Mouse (Mus musculus) ES-E14 (cell line): ENCODE measurements around the gene Cntn3. TPM values are rescaled to one million over a fixed set of nuclear protein-coding genes. Genes with fewer than 3 reads are reported as not detected.

Source experiments
- DNase-seq: peaks from one replicate; pipeline ENCODE4 v3.0.0-alpha.2; 2013; ENCODE audit warnings: low read depth, low spot score
- H3K27ac ChIP-seq: 2 replicates; pipeline ENCODE4 v1.5.1; 2012; ENCODE audit warnings: low read depth, mild to moderate bottlenecking, low read length, moderate library complexity, mixed read lengths; ENCODE audit not compliant: poor library complexity, insufficient read depth, severe bottlenecking
- H3K36me3 ChIP-seq: 2 replicates; pipeline ENCODE4 v1.6.1; 2012; ENCODE audit warnings: mild to moderate bottlenecking, low read length, moderate library complexity, mixed read lengths; ENCODE audit not compliant: control insufficient read depth, poor library complexity, insufficient read depth, severe bottlenecking
- H3K4me1 ChIP-seq, 2 experiments: fragments of 150-350 bp in 1 of 2; sonication (generic) in 1 of 2; 2 replicates each; pipeline ENCODE4 v1.6.1; 2012; ENCODE audit warnings: low read length in 2 of 2, mild to moderate bottlenecking in 1 of 2, mixed read lengths in 1 of 2; ENCODE audit not compliant: control insufficient read depth in 2 of 2, insufficient read depth in 2 of 2, poor library complexity in 1 of 2
- H3K4me3 ChIP-seq, 2 experiments: fragments of 150-350 bp in 1 of 2; sonication (generic) in 1 of 2; 2 replicates each; pipeline ENCODE4 v1.5.1; 2012; ENCODE audit warnings: low read length in 2 of 2, low read depth in 1 of 2, mild to moderate bottlenecking in 1 of 2, mixed read lengths in 1 of 2; ENCODE audit not compliant: insufficient read depth in 1 of 2, poor library complexity in 1 of 2, severe bottlenecking in 1 of 2
- H3K9ac ChIP-seq: 2 replicates; pipeline ENCODE4 v1.6.1; 2012; ENCODE audit warnings: low read depth, mild to moderate bottlenecking, low read length, mixed read lengths; ENCODE audit not compliant: poor library complexity, insufficient read depth, severe bottlenecking
- H3K9me3 ChIP-seq: fragments of 150-350 bp; sonication (generic); 2 replicates; pipeline ENCODE4 v1.6.1; 2012; ENCODE audit warnings: low read depth, mild to moderate bottlenecking, low read length; ENCODE audit not compliant: control insufficient read depth, insufficient read depth
- CHD2 ChIP-seq: IDR thresholded peaks from 2 replicates; pipeline ENCODE4 v1.6.1; 2014; ENCODE audit warnings: mild to moderate bottlenecking, low read depth, low read length, inconsistent platforms
- HCFC1 ChIP-seq: IDR thresholded peaks from 2 replicates; pipeline ENCODE4 v1.6.1; 2012; ENCODE audit warnings: low read length, inconsistent platforms, borderline replicate concordance; ENCODE audit not compliant: insufficient read depth
- MAFK ChIP-seq: IDR thresholded peaks from 2 replicates; pipeline ENCODE4 v1.6.1; 2014; ENCODE audit warnings: mild to moderate bottlenecking, low read depth, low read length, inconsistent platforms; ENCODE audit not compliant: insufficient read depth
- ZC3H11A ChIP-seq: IDR thresholded peaks from 2 replicates; pipeline ENCODE4 v1.6.1; 2012; ENCODE audit warnings: low read depth, mild to moderate bottlenecking, inconsistent platforms, low read length, borderline replicate concordance
- ZNF384 ChIP-seq: IDR thresholded peaks from 2 replicates; pipeline ENCODE4 v1.6.1; 2012; ENCODE audit warnings: low read depth, low read length, inconsistent platforms
- in situ Hi-C, 2 experiments: fragments of 600-800 bp; cut with MboI; formaldehyde crosslinking; loops; one replicate each; pipeline ENCODE4 v1.15.1; 2025; ENCODE audit warnings: low sequenced_read_pairs in 2 of 2, inconsistent platforms in 1 of 2; ENCODE audit not compliant: unreplicated experiment in 2 of 2
- total RNA-seq: library from RNA; depleted of rRNA; stranded (reverse); fragments of 300-350 nt; gene quantifications from 2 replicates; pipeline ENCODE4 v1.2.3, GENCODE M21; 2012

Cntn3 gene
- total RNA-seq, 1 experiment: 0.27 TPM

DNA sequence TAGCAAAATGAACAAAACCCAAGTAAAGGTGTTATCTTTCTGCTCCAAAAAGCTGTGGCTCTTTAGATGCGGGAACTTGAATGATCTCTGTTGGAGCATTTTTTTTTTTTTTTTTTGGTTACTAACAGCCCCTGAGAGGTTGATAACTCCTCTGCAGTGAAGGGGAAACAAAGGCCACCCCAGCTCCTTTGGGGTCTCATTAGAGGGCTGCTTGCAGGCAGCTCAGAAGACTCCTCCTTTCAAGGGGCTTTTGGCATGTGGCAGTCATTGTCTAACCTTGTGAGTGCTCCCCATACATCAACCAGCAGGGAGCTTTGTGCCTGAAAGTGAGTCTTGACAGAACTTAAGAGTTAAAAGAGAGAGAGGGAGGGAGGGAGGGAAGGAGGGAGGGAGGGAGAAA lies 60.8 kb downstream of the Cntn3 start:
- H3K4me1 ChIP-seq: no peaks in the 10 kb centered on the region
- DNase-seq: no peak
- H3K4me3 ChIP-seq: no peak overlapping the region
- H3K36me3 ChIP-seq: no peaks in the 10 kb centered on the region
- no peak overlapping the region for H3K9ac ChIP-seq
- in situ Hi-C loops: no loop called here
- TF ChIP-seq ZC3H11A (no peak), HCFC1 (no peak), MAFK (no peak), ZNF384 (no peak), CHD2 (no peak)
- no peak overlapping the region for H3K27ac ChIP-seq
- no peaks in the 10 kb centered on the region for H3K9me3 ChIP-seq

- no peak for DNase-seq
Observed at GRCm38 (mm10) chr6:102485509-102485908, 87.4 kb downstream of the Cntn3 start.

GRCm38 (mm10) chr6:102478320-102479080 lies 94.4 kb downstream of the Cntn3 start:
- H3K4me1 ChIP-seq: no peaks in the 10 kb centered on the region
- H3K27ac ChIP-seq: no peak overlapping the region
- TF ChIP-seq MAFK: no peak
- no peak for TF ChIP-seq ZNF384
- TF ChIP-seq CHD2: no peak
- TF ChIP-seq HCFC1: no peak
- no peak for TF ChIP-seq ZC3H11A
- no peak overlapping the region for H3K9ac ChIP-seq
- in situ Hi-C loops: no loop called here
- DNase-seq: no peak
- no peaks in the 10 kb centered on the region for H3K9me3 ChIP-seq
- no peak overlapping the region for H3K4me3 ChIP-seq
- H3K36me3 ChIP-seq: no peaks in the 10 kb centered on the region

More at GRCm38 (mm10) chr6:102485509-102485908, 87.4 kb downstream of the Cntn3 start:
- H3K4me1 ChIP-seq: no peaks in the 10 kb centered on the region
- no peak overlapping the region for H3K27ac ChIP-seq
- H3K9me3 ChIP-seq: no peaks in the 10 kb centered on the region
- no peak for TF ChIP-seq MAFK
- no peak for TF ChIP-seq ZC3H11A
- no peak for TF ChIP-seq ZNF384
- TF ChIP-seq CHD2: no peak
- TF ChIP-seq HCFC1: no peak
- no peak overlapping the region for H3K9ac ChIP-seq
- in situ Hi-C loops: no loop called here
- H3K36me3 ChIP-seq: no peaks in the 10 kb centered on the region
- no peak overlapping the region for H3K4me3 ChIP-seq

- no peak for TF ChIP-seq MAFK
- no peak for TF ChIP-seq CHD2
- Histone ChIP-seq H3K9me3 (no peaks in the 10 kb centered on the region), H3K36me3 (no peaks in the 10 kb centered on the region), H3K27ac (no peak overlapping the region), H3K9ac (no peak overlapping the region), H3K4me3 (no peak overlapping the region), H3K4me1 (no peaks in the 10 kb centered on the region)
- in situ Hi-C loops: no loop called here
- no peak for DNase-seq
Observed at GRCm38 (mm10) chr6:102438353-102438752, 134.5 kb downstream of the Cntn3 start.

- Histone ChIP-seq H3K27ac (no peak overlapping the region), H3K4me3 (no peak overlapping the region), H3K36me3 (no peaks in the 10 kb centered on the region), H3K9ac (no peak overlapping the region), H3K9me3 (no peaks in the 10 kb centered on the region), H3K4me1 (no peaks in the 10 kb centered on the region)
- TF ChIP-seq MAFK: no peak
- TF ChIP-seq ZNF384: no peak
- TF ChIP-seq ZC3H11A: no peak
- no peak for TF ChIP-seq HCFC1
- TF ChIP-seq CHD2: no peak
- in situ Hi-C loops: no loop called here
- DNase-seq: no peak
Observed at GRCm38 (mm10) chr6:102427549-102427948, 145.4 kb downstream of the Cntn3 start.
